Mouse (Mus musculus) gastrocnemius, adult 2 months (tissue): ENCODE measurements at regions not wholly inside any gene's neighbourhood (a gene's known extent, or its start where the extent isn't known, plus 50 kb on each side); places are given as distances from the start of the nearest gene placed in this dataset.
"Not testable (repeated sequence)": the region's sequence is repeated elsewhere in the genome, so short reads cannot be mapped to it uniquely, and the experiment has no call there.

Source experiments
- DNase-seq: peaks from one replicate; pipeline ENCODE4 v3.0.0; 2022
- H3K27ac ChIP-seq: fragments of 200-600 bp; 2 replicates; pipeline ENCODE4 v1.8.1; 2022; ENCODE audit warnings: mild to moderate bottlenecking
- H3K4me3 ChIP-seq: fragments of 200-600 bp; 2 replicates; pipeline ENCODE4 v1.8.1; 2022; ENCODE audit warnings: mild to moderate bottlenecking, moderate library complexity
- CTCF ChIP-seq: fragments of 200-600 bp; IDR thresholded peaks from 2 replicates; pipeline ENCODE4 v1.8.1; 2022; ENCODE audit warnings: antibody characterized with exemption, mild to moderate bottlenecking, moderate library complexity
- intact Hi-C: fragments of 180-260 bp; cut with DNase I; formaldehyde crosslinking; loops from one replicate; pipeline ENCODE4 v1.15.1; 2025

GRCm38 (mm10) chr1:142108826-142109225 lies 1531.6 kb upstream of the B3galt2 start:
- H3K4me3 ChIP-seq, DNase-seq, H3K27ac ChIP-seq, intact Hi-C loops: not testable (repeated sequence)

- intact Hi-C loops: no loop called here
- no peak for TF ChIP-seq CTCF
- H3K27ac ChIP-seq: no peak overlapping the region
- H3K4me3 ChIP-seq: no peak overlapping the region
- no peak for DNase-seq
These were observed 1483.2 kb upstream of the B3galt2 start for GRCm38 (mm10) chr1:142157310-142157709.

GRCm38 (mm10) chr1:142159481-142159880 lies 1481.0 kb upstream of the B3galt2 start:
- no peak for TF ChIP-seq CTCF
- Histone ChIP-seq H3K4me3 (no peak overlapping the region), H3K27ac (no peak overlapping the region)
- DNase-seq: no peak
- intact Hi-C loops: no loop called here

- no peak for DNase-seq
- Histone ChIP-seq H3K27ac (no peak overlapping the region), H3K4me3 (no peak overlapping the region)
- TF ChIP-seq CTCF: no peak
- intact Hi-C loops: loop anchor here (2.0 kb wide), 1 partner anchor 54 kb away; no protein-coding TSS in a partner anchor
These were observed 1473.5 kb upstream of the B3galt2 start for GRCm38 (mm10) chr1:142166945-142167344.

- intact Hi-C loops: no loop called here
- TF ChIP-seq CTCF: no peak
- Histone ChIP-seq H3K4me3 (no peak overlapping the region), H3K27ac (no peak overlapping the region)
- no peak for DNase-seq
These were observed 1469.3 kb upstream of the B3galt2 start for GRCm38 (mm10) chr1:142171134-142171533.

- Histone ChIP-seq H3K27ac (no peak overlapping the region), H3K4me3 (no peak overlapping the region)
- intact Hi-C loops: no loop called here
- no peak for TF ChIP-seq CTCF
- no peak for DNase-seq
These were observed 1425.7 kb upstream of the B3galt2 start for GRCm38 (mm10) chr1:142214778-142215177.
